Mouse (Mus musculus): ENCODE data around the gene Usp1. TPM values are rescaled to one million over a fixed set of nuclear protein-coding genes. Genes with fewer than 3 reads are reported as not detected.
"Not testable (repeated sequence)": the region's sequence is repeated elsewhere in the genome, so short reads cannot be mapped to it uniquely, and the experiment has no call there.

Gene Usp1
- polyA plus RNA-seq, 1 experiment from 2014 or later, result 83.7 TPM

DNA sequence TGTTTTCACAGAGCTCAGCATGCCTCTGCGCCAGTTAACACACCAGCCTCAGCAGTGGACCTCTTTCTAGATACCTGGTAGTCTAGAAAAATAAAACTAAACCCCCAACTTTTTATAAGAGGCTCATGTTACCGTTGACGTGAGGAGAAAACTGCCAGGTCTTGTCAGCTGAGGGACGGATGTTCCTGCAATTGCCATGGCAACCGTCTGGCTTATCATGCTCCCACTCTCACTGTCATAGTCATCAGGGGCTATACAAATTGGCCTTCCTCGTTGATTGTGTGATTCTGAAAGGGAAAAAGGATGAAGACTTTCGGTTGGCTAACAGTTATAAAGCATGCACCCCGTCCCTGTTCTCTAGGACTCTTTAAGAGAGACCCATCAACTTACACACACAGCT, 52.1 kb downstream of the Usp1 start:
- Histone ChIP-seq H3K4me3 (replicated peaks; ENCODE audit: low read depth, low read length) (no peak overlapping the region), H3K27me3 (ENCODE audit: insufficient read depth, low read length) (no peaks in the 10 kb centered on the region), H3K9ac (ENCODE audit: low read depth, low read length) (no peak overlapping the region), H3K4me2 (ENCODE audit: low read length) (no peak overlapping the region), H3K4me1 (replicated peaks; ENCODE audit: insufficient read depth, low read length) (no peaks in the 10 kb centered on the region), H3K9me3 (replicated peaks; ENCODE audit: low read length) (no peaks in the 10 kb centered on the region), H3K27ac (no peak overlapping the region), H3K36me3 (ENCODE audit: insufficient read depth, low read length) (peaks cover 23% of the 10 kb centered on the region; the same call in 1 of the 2 replicates)
- WGBS, result 63% methylated on average over 8 of the region's 8 CpGs
- no peak for TF ChIP-seq CTCF (IDR thresholded peaks at IDR 0.05; ENCODE audit: low read depth)
- no peak for DNase-seq (ENCODE audit: low spot score)
- no peak for ATAC-seq (replicated peaks; ENCODE audit: low FRiP score, low read depth)

DNA sequence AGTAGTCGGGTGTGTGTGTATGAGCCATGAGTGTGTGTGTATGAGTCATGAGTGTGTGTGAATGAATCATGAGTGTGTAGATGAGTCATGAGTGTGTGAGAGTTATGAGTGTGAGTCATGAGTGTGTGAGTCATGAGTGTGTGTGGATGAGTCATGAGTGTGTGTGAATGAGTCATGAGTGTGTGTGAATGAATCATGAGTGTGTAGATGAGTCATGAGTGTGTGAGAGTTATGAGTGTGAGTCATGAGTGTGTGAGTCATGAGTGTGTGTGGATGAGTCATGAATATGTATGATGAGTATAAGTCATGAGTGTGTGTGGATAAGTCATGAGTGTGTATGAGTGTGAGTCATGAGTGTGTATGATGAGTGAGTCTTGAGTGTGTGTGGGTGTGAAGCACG, 54.7 kb downstream of the Usp1 start:
- DNase-seq (ENCODE audit: low spot score); H3K4me2 ChIP-seq (ENCODE audit: low read length); H3K27ac ChIP-seq; H3K9ac ChIP-seq (ENCODE audit: low read depth, low read length); H3K27me3 ChIP-seq (ENCODE audit: insufficient read depth, low read length); H3K9me3 ChIP-seq (replicated peaks; ENCODE audit: low read length); ATAC-seq (replicated peaks; ENCODE audit: low FRiP score, low read depth); H3K4me1 ChIP-seq (replicated peaks; ENCODE audit: insufficient read depth, low read length); H3K4me3 ChIP-seq (replicated peaks; ENCODE audit: low read depth, low read length): not testable (repeated sequence)
- WGBS, result 93% methylated on average over 2 of the region's 2 CpGs
- H3K36me3 ChIP-seq (ENCODE audit: insufficient read depth, low read length), result peaks cover 14% of the 10 kb centered on the region; the same call in 1 of the 2 replicates

DNA sequence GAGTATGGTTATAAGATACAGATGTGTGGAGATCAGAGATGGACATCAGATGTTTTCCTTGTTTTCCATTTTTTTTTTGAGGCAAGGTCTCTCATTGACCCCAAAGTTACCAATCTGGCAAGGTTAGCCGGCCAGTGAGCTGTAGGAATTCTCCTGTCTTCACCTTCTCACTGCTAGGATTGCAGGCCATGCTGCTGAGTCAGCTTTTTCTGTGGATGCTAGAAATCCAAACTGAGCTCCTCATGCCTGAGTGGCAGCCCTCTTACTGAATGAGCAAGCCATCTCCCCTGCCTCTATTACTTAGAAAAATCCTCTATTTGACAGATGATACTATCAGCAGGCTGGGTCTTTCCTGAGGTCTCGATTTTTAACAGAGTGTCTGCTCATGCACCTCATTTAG, 55.1 kb downstream of the Usp1 start:
- peaks cover 12% of the 10 kb centered on the region; the same call in 1 of the 2 replicates for H3K36me3 ChIP-seq (ENCODE audit: insufficient read depth, low read length)
- no peak overlapping the region for H3K27ac ChIP-seq
- no peaks in the 10 kb centered on the region for H3K4me1 ChIP-seq (replicated peaks; ENCODE audit: insufficient read depth, low read length)
- no peak for TF ChIP-seq CTCF (IDR thresholded peaks at IDR 0.05; ENCODE audit: low read depth)
- no peak overlapping the region for H3K4me3 ChIP-seq (replicated peaks; ENCODE audit: low read depth, low read length)
- no peak overlapping the region for H3K4me2 ChIP-seq (ENCODE audit: low read length)
- no peaks in the 10 kb centered on the region for H3K27me3 ChIP-seq (ENCODE audit: insufficient read depth, low read length)
- no peak for ATAC-seq (replicated peaks; ENCODE audit: low FRiP score, low read depth)
- 81% methylated on average over 2 of the region's 2 CpGs for WGBS
- DNase-seq (ENCODE audit: low spot score), result no peak
- H3K9ac ChIP-seq (ENCODE audit: low read depth, low read length), result no peak overlapping the region
- H3K9me3 ChIP-seq (replicated peaks; ENCODE audit: low read length), result no peaks in the 10 kb centered on the region

DNA sequence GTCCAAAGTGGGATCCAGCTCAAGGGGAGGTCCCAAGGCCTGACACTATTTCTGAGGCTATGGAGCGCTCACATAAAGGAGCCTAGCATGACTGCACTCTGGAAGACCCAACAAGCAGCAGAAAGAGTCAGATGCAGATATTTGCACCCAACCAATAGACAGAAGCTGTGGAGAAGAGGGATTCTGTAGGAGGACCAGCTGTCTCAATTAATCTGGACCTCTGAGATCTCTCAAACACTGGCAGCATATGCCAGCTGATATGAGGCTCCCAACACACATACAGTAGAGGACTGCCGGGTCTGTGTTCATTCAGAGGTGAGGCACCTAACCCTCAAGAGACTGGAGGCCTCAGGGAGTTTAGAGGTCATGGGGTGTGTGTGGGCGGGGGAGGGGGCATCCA, 56.4 kb downstream of the Usp1 start:
- not testable (repeated sequence) for ATAC-seq (replicated peaks; ENCODE audit: low FRiP score, low read depth); H3K27ac ChIP-seq; H3K9ac ChIP-seq (ENCODE audit: low read depth, low read length); H3K4me1 ChIP-seq (replicated peaks; ENCODE audit: insufficient read depth, low read length); H3K4me3 ChIP-seq (replicated peaks; ENCODE audit: low read depth, low read length); H3K27me3 ChIP-seq (ENCODE audit: insufficient read depth, low read length); H3K4me2 ChIP-seq (ENCODE audit: low read length); DNase-seq (ENCODE audit: low spot score); H3K9me3 ChIP-seq (replicated peaks; ENCODE audit: low read length)
- peaks cover 12% of the 10 kb centered on the region; the same call in 1 of the 2 replicates for H3K36me3 ChIP-seq (ENCODE audit: insufficient read depth, low read length)
- WGBS, result 85% methylated on average over 3 of the region's 3 CpGs

DNA sequence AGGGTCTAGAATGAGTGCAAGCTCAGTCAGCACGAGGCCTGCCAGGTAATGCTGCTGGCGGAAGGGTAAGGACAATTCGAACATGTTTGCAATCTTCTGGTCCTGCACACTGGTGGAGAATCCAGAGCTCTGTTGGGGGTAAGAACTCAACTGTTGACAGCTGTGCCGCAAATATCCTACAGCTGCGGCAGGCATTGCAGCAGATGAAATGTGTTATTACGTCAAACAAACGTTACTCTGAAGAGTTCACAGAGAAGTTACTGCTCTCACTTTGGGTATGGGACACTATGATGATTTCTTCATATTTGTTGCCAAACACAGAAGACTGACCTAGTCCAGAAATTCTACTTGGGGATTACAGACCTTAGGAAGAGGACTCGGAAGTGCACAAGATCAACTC, 61.1 kb downstream of the Usp1 start:
- no peak for DNase-seq (ENCODE audit: low spot score)
- Histone ChIP-seq H3K4me3 (replicated peaks; ENCODE audit: low read depth, low read length) (no peak overlapping the region), H3K9ac (ENCODE audit: low read depth, low read length) (no peak overlapping the region), H3K9me3 (replicated peaks; ENCODE audit: low read length) (no peaks in the 10 kb centered on the region), H3K4me1 (replicated peaks; ENCODE audit: insufficient read depth, low read length) (no peaks in the 10 kb centered on the region), H3K4me2 (ENCODE audit: low read length) (no peak overlapping the region), H3K27ac (no peak overlapping the region), H3K27me3 (ENCODE audit: insufficient read depth, low read length) (no peaks in the 10 kb centered on the region), H3K36me3 (ENCODE audit: insufficient read depth, low read length) (peaks cover 15% of the 10 kb centered on the region; the same call in 1 of the 2 replicates)
- TF ChIP-seq CTCF (IDR thresholded peaks at IDR 0.05; ENCODE audit: low read depth), result no peak
- no peak for ATAC-seq (replicated peaks; ENCODE audit: low FRiP score, low read depth)
- 88% methylated on average over 8 of the region's 8 CpGs for WGBS

Other genes with a start within 250 kb of the Usp1 start
- 0.18 and 0.24 TPM in 2 replicates for gene L1td1, start 197.1 kb upstream of the Usp1 start, polyA plus RNA-seq (2015; fragmentation: Nextera tagmentation; extraction: Ambion mirVana)
- gene Kank4, start 106.3 kb upstream of the Usp1 start, polyA plus RNA-seq (2015; fragmentation: Nextera tagmentation; extraction: Ambion mirVana), result 2.3 and 2.7 TPM in 2 replicates
- gene I0C0044D17Rik, start 100.0 kb upstream of the Usp1 start, polyA plus RNA-seq (2015; fragmentation: Nextera tagmentation; extraction: Ambion mirVana), result not detected in 2 replicates
- 1.4 and 1.8 TPM in 2 replicates for gene Angptl3, start 107.1 kb downstream of the Usp1 start, polyA plus RNA-seq (2015; fragmentation: Nextera tagmentation; extraction: Ambion mirVana)
- gene Dock7, start 197.1 kb downstream of the Usp1 start, polyA plus RNA-seq (2015; fragmentation: Nextera tagmentation; extraction: Ambion mirVana), result 38.9 and 39.6 TPM in 2 replicates

Measured in kidney, postnatal 0 days (tissue).